Mouse (Mus musculus): ENCODE results near the gene Arhgap35.

- peak; percentile 90 for TF ChIP-seq CTCF (conservative IDR thresholded peaks at IDR 0.05; ENCODE audit: low read length)
- no peak for TF ChIP-seq NANOG (IDR thresholded peaks at IDR 0.05; ENCODE audit: borderline replicate concordance, low read length)
- no peak for TF ChIP-seq POU5F1 (IDR thresholded peaks at IDR 0.05; ENCODE audit: borderline replicate concordance, low read length)
Measured at GRCm38 (mm10) chr7:16491759-16492158, 123.0 kb downstream of the Arhgap35 start.

All from E14TG2a.4 (cell line).